Mouse (Mus musculus): Measurements from ENCODE around the gene Sept9.

GRCm38 (mm10) chr11:117384235-117384634 lies 184.8 kb downstream of the Sept9 start:
- TF ChIP-seq POLR2A (IDR thresholded peaks at IDR 0.05; ENCODE audit: control insufficient read depth, low read depth, low read length) (no peak), CTCF (IDR thresholded peaks at IDR 0.05; ENCODE audit: control insufficient read depth, insufficient read depth, insufficient replicate concordance, low read depth, low read length) (no peak)
